Mouse (Mus musculus) olfactory bulb, adult 2 months (tissue): Measurements from ENCODE around the gene Zfhx3.

Experiments
- CTCF ChIP-seq: fragments of 200-500 bp; IDR thresholded peaks from 2 replicates; pipeline ENCODE4 v1.5.1; 2012; ENCODE audit warnings: low read depth, mild to moderate bottlenecking, low read length, moderate library complexity; ENCODE audit not compliant: insufficient read depth
- POLR2A ChIP-seq: fragments of 200-500 bp; IDR thresholded peaks from 2 replicates; pipeline ENCODE4 v1.6.1; 2012; ENCODE audit warnings: mild to moderate bottlenecking, low read depth, low read length, moderate library complexity; ENCODE audit not compliant: insufficient read depth

- TF ChIP-seq POLR2A: no peak
- no peak for TF ChIP-seq CTCF
Observed at GRCm38 (mm10) chr8:107941922-107942694, at the start of gene Zfhx3.
